Mouse (Mus musculus) heart, adult 8-10 months (tissue): ENCODE data around the gene Nek2. TPM values are rescaled to one million over a fixed set of nuclear protein-coding genes. Genes with fewer than 3 reads are reported as not detected.

Experiments
- DNase-seq: peaks from one replicate; pipeline ENCODE4 v3.0.0; 2022; ENCODE audit warnings: low spot score
- total RNA-seq, 4 experiments: library from RNA; stranded (reverse); gene quantifications; 2 replicates each; pipeline ENCODE4 v1.2.4; 2022

Nek2 gene
- total RNA-seq, 4 experiments from 2014 or later = 0.11 to 0.52 (median 0.31) TPM; not detected in 1

- DNase-seq = no peak
Observed at GRCm38 (mm10) chr1:191814240-191814639, 7.0 kb upstream of the Nek2 start.

- no peak for DNase-seq
Observed at GRCm38 (mm10) chr1:191814935-191815334, 6.3 kb upstream of the Nek2 start.

- no peak for DNase-seq
Observed at GRCm38 (mm10) chr1:191816596-191816995, 4.6 kb upstream of the Nek2 start.

GRCm38 (mm10) chr1:191817418-191818144, 3.7 kb upstream of the Nek2 start:
- peak; percentile 83 for DNase-seq

GRCm38 (mm10) chr1:191818145-191818631, 3.1 kb upstream of the Nek2 start:
- no peak for DNase-seq

GRCm38 (mm10) chr1:191819026-191819425, 2.2 kb upstream of the Nek2 start:
- DNase-seq = no peak

- no peak for DNase-seq
Observed at GRCm38 (mm10) chr1:191820951-191821325, 306 bp upstream of the Nek2 start.

- no peak for DNase-seq
Observed at GRCm38 (mm10) chr1:191829124-191829523, 7.9 kb downstream of the Nek2 start.

- DNase-seq = no peak
Observed at GRCm38 (mm10) chr1:191833396-191833795, 12.2 kb downstream of the Nek2 start.

GRCm38 (mm10) chr1:191834825-191835224, 13.6 kb downstream of the Nek2 start:
- DNase-seq = peak; percentile 35

GRCm38 (mm10) chr1:191836318-191836985, 15.2 kb downstream of the Nek2 start:
- DNase-seq = no peak

GRCm38 (mm10) chr1:191837691-191838090, 16.4 kb downstream of the Nek2 start:
- no peak for DNase-seq

GRCm38 (mm10) chr1:191838994-191839741, 17.9 kb downstream of the Nek2 start:
- no peak for DNase-seq

- no peak for DNase-seq
Observed at GRCm38 (mm10) chr1:191840774-191841565, 19.7 kb downstream of the Nek2 start.

- DNase-seq = no peak
Observed at GRCm38 (mm10) chr1:191842247-191842646, 21.0 kb downstream of the Nek2 start.

- DNase-seq = no peak
Observed at GRCm38 (mm10) chr1:191846667-191847066, 25.4 kb downstream of the Nek2 start.

- DNase-seq = no peak
Observed at GRCm38 (mm10) chr1:191849501-191849900, 28.3 kb downstream of the Nek2 start.

- DNase-seq = no peak
Observed at GRCm38 (mm10) chr1:191853442-191853841, 32.2 kb downstream of the Nek2 start.

GRCm38 (mm10) chr1:191854716-191855115, 33.5 kb downstream of the Nek2 start:
- DNase-seq = no peak

- no peak for DNase-seq
Observed at GRCm38 (mm10) chr1:191855136-191855878, 34.1 kb downstream of the Nek2 start.
